Mouse (Mus musculus) testis, adult 2 months (tissue): ENCODE measurements at regions not wholly inside any gene's neighbourhood (a gene's known extent, or its start where the extent isn't known, plus 50 kb on each side); places are given as distances from the start of the nearest gene placed in this dataset.

Experiments used
- CTCF ChIP-seq: fragments of 200-500 bp; IDR thresholded peaks from 2 replicates; pipeline ENCODE4 v1.5.1; 2012; ENCODE audit warnings: low read depth, mild to moderate bottlenecking, inconsistent platforms, low read length, moderate library complexity; ENCODE audit not compliant: control insufficient read depth, insufficient read depth, insufficient replicate concordance
- POLR2A ChIP-seq: fragments of 200-500 bp; IDR thresholded peaks from 2 replicates; pipeline ENCODE4 v1.6.1; 2012; ENCODE audit warnings: low read depth, mild to moderate bottlenecking, inconsistent platforms, low read length, moderate library complexity; ENCODE audit not compliant: control insufficient read depth

DNA sequence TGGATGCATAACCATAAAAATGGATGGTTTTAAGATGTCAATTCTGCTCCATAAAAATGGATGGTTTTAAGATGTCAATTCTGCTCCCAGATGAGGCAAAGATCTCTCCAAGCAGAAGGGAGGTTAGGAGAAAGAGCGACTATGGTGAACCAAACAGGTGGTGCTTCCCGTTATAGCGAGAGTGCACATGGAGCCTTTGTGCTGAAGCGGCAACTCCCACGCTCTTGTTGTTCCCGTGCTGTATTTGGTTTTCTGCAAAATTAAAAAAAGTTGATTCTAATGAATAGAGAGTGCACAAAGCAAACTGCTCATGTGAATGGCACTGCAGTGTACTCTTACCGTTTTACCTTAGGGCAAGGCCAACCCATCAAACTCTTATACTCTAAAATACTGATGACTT is 497.5 kb upstream of the Nbea start:
- TF ChIP-seq CTCF (no peak), POLR2A (no peak)
